Comparison of ENCODE assay signal across 7 mouse cellular contexts in the genomic region with DNA sequence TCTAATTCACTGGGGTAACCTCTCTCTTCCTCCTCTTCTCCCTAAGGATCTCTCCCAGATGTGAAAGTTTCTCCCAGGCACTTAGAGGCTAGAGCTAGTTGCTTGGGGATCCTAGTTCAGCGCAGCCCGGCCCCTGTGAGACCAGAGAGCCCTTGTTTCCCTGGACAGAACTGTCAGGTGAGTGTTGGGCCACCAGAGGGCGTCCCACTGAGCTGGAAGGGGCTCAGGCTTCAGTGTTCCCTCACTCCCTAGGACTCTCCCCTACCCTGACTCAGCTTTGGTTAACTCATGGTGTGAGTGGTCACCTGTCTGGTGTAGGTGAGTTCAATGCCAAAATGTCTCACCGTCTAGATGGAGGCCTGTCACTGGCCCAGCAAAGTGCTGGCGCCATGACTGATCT. TPM values are rescaled to one million over a fixed set of nuclear protein-coding genes. Genes with fewer than 3 reads are reported as not detected.
DNase-seq lines count a peak whose midpoint lies in the region; ATAC-seq and TF ChIP-seq lines count a peak whose summit lies in the region.

A gene (plus strand): TSS at position 113 of the 400 bp plus-strand sequence.

- no peak within 1 kb of the TSS for H3K27ac ChIP-seq in gastrocnemius, adult 2 months

- intact Hi-C loops in gastrocnemius, adult 2 months (cut with DNase I) = no loop called here

- peak; percentile 61 for TF ChIP-seq CTCF in gastrocnemius, adult 2 months (IDR thresholded peaks at IDR 0.05)

- no peak within 1 kb of the TSS for H3K4me3 ChIP-seq in gastrocnemius, adult 2 months

- peak; percentile 45 for DNase-seq in right cerebral cortex, postnatal 14 days
- no peak for DNase-seq in right cerebral cortex, postnatal 36 days (ENCODE audit: low spot score in 2 of 2)
- DNase-seq in adrenal gland, postnatal 14 days = peak; percentile 77
- DNase-seq in gastrocnemius, adult 2 months = peak; percentile 43
- peak; percentile 49 for DNase-seq in induced T-regulatory cell, adult 2 months (ENCODE audit: low read depth)
- no peak for DNase-seq in adipocyte (ENCODE audit: low spot score)

- ATAC-seq in megakaryocyte, adult 5-6 weeks (ENCODE audit: poor library complexity, severe bottlenecking) = peak; percentile 38; the same call in 1 of the 2 replicates

RNA-seq across cellular contexts. Expression of the gene that starts here (rescaled TPM):
- total RNA-seq in adrenal gland, postnatal 14 days (2021) = 30.5 and 36.6 TPM in 2 replicates
- 10 to 100 TPM; 20.9 to 24.7 TPM for total RNA-seq in gastrocnemius, adult 2 months (2021)
- total RNA-seq in megakaryocyte, adult 5-6 weeks (2015) = 8.3 and 8.5 TPM in 2 replicates
- 5.6 and 5.9 TPM in 2 replicates for total RNA-seq in megakaryocyte, adult 5-6 weeks (2017)

Comparison
In these comparisons a context has a peak if more than half of its experiments do, and no peak if none do; other contexts are left out.
1. DNase-seq: peak in right cerebral cortex, postnatal 14 days (single experiment), adrenal gland, postnatal 14 days (single experiment), gastrocnemius, adult 2 months (single experiment) and induced T-regulatory cell, adult 2 months (single experiment); none in right cerebral cortex, postnatal 36 days (0 of 2) and adipocyte (single experiment).